ENCODE assay signal across 8 mouse cellular contexts in genomic region chr3:120983556-120984270, GRCm38 (mm10).
DNase-seq lines count a peak whose midpoint lies in the region; ATAC-seq and TF ChIP-seq lines count a peak whose summit lies in the region.
"Had no signal": no experiment of that assay in that cellular context is flagged by ENCODE, and none has a peak within 500 bp of the region (broad histone marks: within the 10 kb centered on the region; RNA-seq: fewer than 3 reads in every experiment).

No protein-coding gene starts in this region.

- H3K9ac ChIP-seq in hindbrain, embryonic 13.5 days = no peak overlapping the region
- no peak overlapping the region for H3K9ac ChIP-seq in limb, embryonic 14.5 days (ENCODE audit: low read depth, low read length, severe bottlenecking)
- no peak overlapping the region for H3K9ac ChIP-seq in kidney, embryonic 14.5 days (ENCODE audit: low read depth, low read length)
- H3K9ac ChIP-seq: lung, embryonic 14.5 days had no signal

- peak overlapping the region; percentile 52; the same call in 1 of the 2 replicates for H3K27ac ChIP-seq in hindbrain, embryonic 13.5 days
- H3K27ac ChIP-seq in limb, embryonic 14.5 days (replicated peaks; ENCODE audit: low read depth, low read length) = no peak overlapping the region
- H3K27ac ChIP-seq in kidney, embryonic 14.5 days (ENCODE audit: low read depth, low read length) = no peak overlapping the region

- ATAC-seq in hindbrain, embryonic 13.5 days (ENCODE audit: low FRiP score) = peak; percentile 74
- ATAC-seq in limb, embryonic 14.5 days (ENCODE audit: low FRiP score, low read depth) = peak; percentile 50; the same call in 1 of the 2 replicates
- ATAC-seq in kidney, embryonic 14.5 days (ENCODE audit: low FRiP score, low TSS enrichment) = no peak

- H3K4me1 ChIP-seq in hindbrain, embryonic 13.5 days (replicated peaks) = peaks cover 16% of the 10 kb centered on the region
- H3K4me1 ChIP-seq in limb, embryonic 14.5 days (ENCODE audit: control insufficient read depth, insufficient read depth, low read length) = no peaks in the 10 kb centered on the region
- H3K4me1 ChIP-seq in kidney, embryonic 14.5 days (ENCODE audit: control insufficient read depth, insufficient read depth, low read length) = no peaks in the 10 kb centered on the region

- TF ChIP-seq POLR2A in limb, embryonic 14.5 days (IDR thresholded peaks at IDR 0.05; ENCODE audit: borderline replicate concordance, extremely low read depth, insufficient read depth, insufficient read length) = no peak

- no peaks in the 10 kb centered on the region for H3K36me3 ChIP-seq in hindbrain, embryonic 13.5 days
- H3K36me3 ChIP-seq in limb, embryonic 14.5 days (ENCODE audit: control insufficient read depth, insufficient read depth, low read length) = no peaks in the 10 kb centered on the region
- no peaks in the 10 kb centered on the region for H3K36me3 ChIP-seq in kidney, embryonic 14.5 days (ENCODE audit: control insufficient read depth, insufficient read depth, low read length)

- WGBS in hindbrain, embryonic 13.5 days = 36% methylated on average over 17 of the region's 17 CpGs
- 43% methylated on average over 17 of the region's 17 CpGs for WGBS in limb, embryonic 14.5 days
- 59% methylated on average over 17 of the region's 17 CpGs for WGBS in kidney, embryonic 14.5 days

- no peaks in the 10 kb centered on the region for H3K9me3 ChIP-seq in hindbrain, embryonic 13.5 days
- no peaks in the 10 kb centered on the region for H3K9me3 ChIP-seq in limb, embryonic 14.5 days (ENCODE audit: control insufficient read depth, low read length)
- H3K9me3 ChIP-seq in kidney, embryonic 14.5 days (ENCODE audit: control insufficient read depth, low read length) = no peaks in the 10 kb centered on the region

- H3K27me3 ChIP-seq in hindbrain, embryonic 13.5 days = no peaks in the 10 kb centered on the region
- H3K27me3 ChIP-seq in limb, embryonic 14.5 days (ENCODE audit: control insufficient read depth, insufficient read depth, low read length) = no peaks in the 10 kb centered on the region
- no peaks in the 10 kb centered on the region for H3K27me3 ChIP-seq in kidney, embryonic 14.5 days (ENCODE audit: control insufficient read depth, insufficient read depth, low read length)

- peak; percentile 50 for DNase-seq in embryo, embryonic 10.5 days (ENCODE audit: low spot score)
- DNase-seq in limb, embryonic 14.5 days (ENCODE audit: low spot score) = no peak
- peak; percentile 4 to 26 for DNase-seq in right cerebral cortex, postnatal 36 days (ENCODE audit: low spot score in 2 of 2)
- DNase-seq in MN1 (ENCODE audit: low spot score) = no peak
- DNase-seq in heart, postnatal 10 days = no peak
- DNase-seq: lung, embryonic 14.5 days had no signal

- peak overlapping the region; percentile 21; the same call in 1 of the 2 replicates for H3K4me2 ChIP-seq in hindbrain, embryonic 13.5 days
- no peak overlapping the region; the same call in 1 of the 2 replicates for H3K4me2 ChIP-seq in limb, embryonic 14.5 days (replicated peaks; ENCODE audit: low read depth, low read length, severe bottlenecking)
- no peak overlapping the region for H3K4me2 ChIP-seq in kidney, embryonic 14.5 days (replicated peaks; ENCODE audit: low read depth, low read length)
- H3K4me2 ChIP-seq: lung, embryonic 14.5 days had no signal

- H3K4me3 ChIP-seq in hindbrain, embryonic 13.5 days = no peak overlapping the region
- no peak overlapping the region for H3K4me3 ChIP-seq in limb, embryonic 14.5 days (replicated peaks; ENCODE audit: low read length)
- H3K4me3 ChIP-seq in kidney, embryonic 14.5 days (ENCODE audit: low read length) = no peak overlapping the region

- intact Hi-C loops in heart, postnatal 10 days (cut with DNase I) = no loop called here

Comparison
In these comparisons a context has a peak if more than half of its experiments do, and no peak if none do; other contexts are left out.
1. DNase-seq: peak in embryo, embryonic 10.5 days (single experiment) and right cerebral cortex, postnatal 36 days (2 of 2); none in limb, embryonic 14.5 days (single experiment), MN1 (single experiment) and heart, postnatal 10 days (0 of 2).